Mouse (Mus musculus) bone marrow macrophage, adult 2 months (primary cell): ENCODE results near the gene Relt. TPM values are rescaled to one million over a fixed set of nuclear protein-coding genes. Genes with fewer than 3 reads are reported as not detected.
A peak's percentile ranks its signal among the peaks of the same experiment; 100 is the strongest.
"Not testable (repeated sequence)": the region's sequence is repeated elsewhere in the genome, so short reads cannot be mapped to it uniquely, and the experiment has no call there.

Experiments
- H3K27ac ChIP-seq: 2 replicates; pipeline ENCODE4 v1.5.1; 2012; ENCODE audit warnings: low read depth, low read length; ENCODE audit not compliant: insufficient read depth
- H3K4me1 ChIP-seq: 2 replicates; pipeline ENCODE4 v1.6.1; 2012; ENCODE audit warnings: low read length; ENCODE audit not compliant: control insufficient read depth, insufficient read depth
- H3K4me3 ChIP-seq: 2 replicates; pipeline ENCODE4 v1.5.1; 2012; ENCODE audit warnings: mild to moderate bottlenecking, low read length, moderate library complexity; ENCODE audit not compliant: insufficient read depth
- CTCF ChIP-seq: IDR thresholded peaks from 2 replicates; pipeline ENCODE4 v1.5.1; 2012; ENCODE audit warnings: low read depth, mild to moderate bottlenecking, low read length, moderate library complexity
- POLR2A ChIP-seq: IDR thresholded peaks from 2 replicates; pipeline ENCODE4 v1.6.1; 2012; ENCODE audit warnings: mild to moderate bottlenecking, low read depth, low read length, borderline replicate concordance
- polyA plus RNA-seq: library from polyadenylated mRNA; stranded (reverse); fragments of >200 nt; gene quantifications from 2 replicates; pipeline ENCODE4 v1.2.4, GENCODE M21; 2012; ENCODE audit not compliant: missing spikeins, insufficient read depth, insufficient read length

Gene Relt
- polyA plus RNA-seq, 1 experiment, result 6.3 TPM

DNA sequence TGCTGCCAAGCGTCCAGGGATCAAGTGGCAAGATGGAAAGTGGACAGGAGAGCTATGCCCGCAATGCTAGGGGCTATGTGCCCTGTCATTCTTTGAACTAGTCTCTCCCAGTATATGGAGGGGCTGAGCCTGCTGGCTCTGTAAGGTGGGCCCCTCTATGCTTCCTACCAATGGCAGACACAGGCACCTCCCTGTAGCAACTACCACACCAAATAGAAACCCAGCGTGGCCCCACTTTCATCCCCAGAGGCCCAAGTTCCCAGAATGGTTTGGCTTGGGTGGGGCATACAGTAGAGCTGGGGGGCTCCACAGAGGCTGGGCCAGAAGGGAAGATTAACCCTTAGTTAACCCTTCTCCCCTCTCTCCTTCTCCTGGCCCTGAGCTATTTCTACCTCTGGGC is 2.8 kb downstream of the Relt start:
- Histone ChIP-seq H3K27ac (no peak overlapping the region), H3K4me1 (peaks cover 33% of the 10 kb centered on the region), H3K4me3 (no peak overlapping the region)
- TF ChIP-seq CTCF (no peak), POLR2A (no peak)

DNA sequence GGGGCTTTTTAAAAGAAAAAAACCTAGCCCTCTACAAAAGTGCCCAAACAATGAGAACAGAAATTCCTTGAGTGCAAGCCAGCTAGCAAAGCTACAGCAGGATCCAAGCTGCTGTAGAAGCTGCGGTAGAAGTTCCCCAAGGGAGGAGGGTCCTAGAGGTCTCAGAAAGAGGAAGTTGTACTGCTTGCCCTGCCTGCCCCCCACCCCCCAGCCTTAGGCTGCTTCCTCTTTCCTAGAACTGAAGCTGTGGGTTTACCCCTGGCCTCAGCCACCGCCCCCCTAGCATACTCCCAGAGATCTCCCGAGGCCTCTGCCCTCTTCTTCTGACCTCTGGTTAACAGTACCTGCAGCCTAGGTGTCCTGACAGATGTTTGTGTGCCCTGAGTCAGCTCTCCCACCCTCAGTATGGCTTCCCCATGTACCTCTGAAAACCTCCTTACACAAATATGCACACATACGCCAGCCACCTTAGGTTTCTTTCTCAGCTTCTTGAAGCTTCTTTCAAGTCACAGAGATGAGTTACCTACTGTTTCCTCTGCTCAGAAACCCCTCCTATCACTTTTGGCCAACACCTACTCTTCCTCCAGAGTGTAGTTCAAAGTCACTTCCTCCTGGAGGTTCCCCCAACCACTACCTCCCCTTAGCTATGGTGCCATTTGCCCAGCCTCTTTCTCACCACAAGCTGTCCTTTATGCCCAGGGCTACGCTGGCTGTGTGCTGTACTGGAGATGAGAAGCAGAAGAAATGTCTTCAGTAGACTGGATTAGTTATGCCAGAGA is 7.3 kb downstream of the Relt start:
- Histone ChIP-seq H3K27ac (peak overlapping the region; percentile 98), H3K4me1 (peaks cover 50% of the 10 kb centered on the region), H3K4me3 (peak overlapping the region; percentile 44)
- TF ChIP-seq POLR2A (no peak), CTCF (no peak)

DNA sequence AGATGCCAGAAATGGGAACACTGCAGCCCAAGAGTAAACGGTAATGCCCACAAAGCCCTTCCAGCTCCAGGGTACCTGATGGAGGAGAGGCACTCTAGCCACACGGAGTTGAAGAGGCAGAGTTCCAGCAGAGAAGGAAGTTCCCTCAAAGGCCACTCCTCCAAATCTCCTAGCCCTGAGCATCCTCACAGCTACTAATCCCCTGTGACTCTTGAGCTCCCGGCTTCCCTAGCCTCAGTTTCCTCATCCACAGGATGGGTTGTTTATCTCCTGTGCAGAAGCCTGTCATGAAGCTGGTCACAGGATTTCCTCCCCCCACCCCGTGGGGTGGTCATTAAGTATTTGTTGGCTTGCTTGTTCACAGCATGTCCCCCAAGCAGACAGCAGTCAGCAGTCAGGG is 7.9 kb downstream of the Relt start:
- peaks cover 50% of the 10 kb centered on the region for H3K4me1 ChIP-seq
- TF ChIP-seq POLR2A, result no peak
- TF ChIP-seq CTCF, result 0 out of 2 replicates have a peak, but pooled peaks have one; percentile 4
- peak overlapping the region; percentile 24 for H3K4me3 ChIP-seq
- H3K27ac ChIP-seq, result peak overlapping the region; percentile 93

DNA sequence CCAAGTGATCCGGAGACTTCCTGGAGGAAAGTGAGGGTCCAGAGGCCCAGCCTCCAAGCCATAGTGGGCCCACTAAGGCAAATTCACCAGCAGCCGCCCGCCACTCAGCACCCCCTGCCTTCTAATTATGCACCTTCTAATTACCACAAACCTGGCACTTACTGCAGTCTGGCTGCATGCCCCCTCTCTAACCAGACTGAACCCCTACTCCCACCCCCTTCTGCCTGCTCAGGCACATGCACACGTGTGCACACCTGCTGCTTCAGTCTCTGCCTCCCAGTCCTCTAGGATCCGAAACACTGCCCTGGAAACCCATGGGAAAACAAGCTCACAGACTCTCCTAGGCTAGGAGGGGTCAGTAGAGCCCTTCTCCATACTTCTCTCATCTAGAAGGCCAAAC is 8.4 kb downstream of the Relt start:
- H3K27ac ChIP-seq, result peak overlapping the region; percentile 93
- peaks cover 50% of the 10 kb centered on the region for H3K4me1 ChIP-seq

DNA sequence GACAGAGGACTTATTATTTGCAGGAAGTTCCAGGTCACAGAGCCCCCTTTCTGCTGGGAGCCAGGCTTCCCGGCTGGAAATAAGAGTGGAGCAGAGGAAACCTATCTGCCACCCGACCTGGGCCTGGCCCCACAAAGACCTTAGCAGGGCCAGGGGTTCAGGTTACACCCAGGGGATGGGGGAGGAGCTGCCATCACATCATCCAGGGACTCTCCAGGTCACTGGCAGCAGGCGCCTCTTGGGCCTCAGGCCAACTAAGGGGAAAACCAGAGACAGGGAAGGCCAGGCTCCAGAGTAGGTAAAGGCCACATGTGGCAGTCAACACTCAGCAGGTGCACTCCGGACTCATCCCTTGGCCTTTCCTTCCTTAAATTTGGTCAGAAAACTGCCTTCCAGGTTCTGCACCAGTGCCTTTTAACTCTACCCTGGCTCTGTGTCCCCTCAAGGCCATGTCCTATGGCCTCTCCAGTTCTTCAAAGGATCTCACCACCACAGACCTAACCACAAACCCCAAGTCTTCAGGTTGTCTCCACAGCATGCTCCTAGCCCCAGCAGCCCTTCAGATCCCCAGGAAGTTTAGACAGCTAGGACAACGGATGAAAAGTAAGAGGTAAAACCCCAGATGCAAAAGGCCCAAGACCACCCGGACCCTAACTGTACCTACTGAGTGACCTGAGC is 9.0 kb downstream of the Relt start:
- TF ChIP-seq POLR2A (no peak), CTCF (no peak)
- Histone ChIP-seq H3K27ac (no peak overlapping the region), H3K4me1 (peaks cover 50% of the 10 kb centered on the region), H3K4me3 (no peak overlapping the region)

More for the DNA sequence above, 8.4 kb downstream of the Relt start:
- no peak for TF ChIP-seq CTCF
- no peak for TF ChIP-seq POLR2A
- H3K4me3 ChIP-seq, result peak overlapping the region; percentile 21

DNA sequence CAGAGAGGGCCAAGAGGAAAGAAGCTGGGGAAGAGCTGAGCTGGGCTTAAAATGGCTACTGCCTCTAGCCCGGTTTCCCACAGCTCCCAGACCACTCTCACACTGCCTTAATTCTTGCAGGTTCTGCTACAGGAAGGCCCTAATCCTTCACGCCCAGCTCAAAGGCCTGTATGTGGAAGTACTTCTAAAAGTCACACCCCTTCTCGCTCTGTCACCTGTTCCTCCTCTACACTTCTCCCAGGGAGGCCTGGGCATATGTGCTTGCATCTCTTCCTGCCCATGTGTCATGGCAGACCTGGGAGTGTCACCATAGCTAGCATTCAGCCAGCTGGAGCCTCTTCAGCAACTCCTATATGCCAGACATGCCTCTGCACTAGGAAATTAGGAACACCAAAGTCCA is 9.8 kb downstream of the Relt start:
- Histone ChIP-seq H3K27ac (no peak overlapping the region), H3K4me3 (no peak overlapping the region), H3K4me1 (peaks cover 50% of the 10 kb centered on the region)
- TF ChIP-seq POLR2A (no peak), CTCF (no peak)

DNA sequence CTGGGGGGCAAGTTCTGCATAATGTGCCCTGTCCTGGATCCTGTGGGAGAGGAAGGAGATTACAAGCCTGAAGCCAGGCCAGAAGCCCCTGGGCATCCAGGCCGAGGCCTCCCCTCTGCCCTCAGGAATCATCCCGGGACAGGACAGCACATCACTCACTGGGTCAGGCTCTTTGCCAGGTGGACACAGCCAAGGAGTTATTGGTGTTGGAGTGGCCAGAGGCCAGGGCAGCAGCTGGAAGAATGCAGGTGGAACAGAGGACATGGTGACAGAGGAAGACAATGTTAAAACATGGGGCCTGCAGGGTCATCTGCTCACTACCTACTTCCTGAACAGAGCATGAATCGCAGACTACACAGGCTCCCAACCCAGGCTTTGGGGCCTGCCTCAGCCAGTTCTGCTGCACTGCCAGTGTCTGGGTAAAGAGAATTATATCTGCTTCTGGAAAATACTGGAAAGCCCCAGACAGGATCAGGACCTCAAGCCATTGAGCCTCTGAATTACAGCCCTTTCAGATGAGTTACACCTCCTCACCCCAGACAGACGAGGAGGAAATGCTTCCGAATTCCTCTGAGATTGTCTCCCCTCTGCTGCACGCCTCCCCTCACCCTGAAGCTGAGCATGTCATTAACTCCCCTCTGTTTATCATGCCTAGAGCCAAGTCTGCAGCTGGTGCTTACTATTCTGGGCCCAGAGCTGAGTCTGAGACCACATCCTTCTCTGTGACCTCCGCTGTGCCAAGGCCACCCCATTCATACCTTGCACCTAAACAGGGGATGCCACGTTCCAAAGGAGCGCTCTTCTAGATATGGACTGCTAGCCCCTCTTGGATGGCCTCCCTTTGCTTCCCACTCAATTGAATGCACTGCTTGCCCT is 11.5 kb downstream of the Relt start:
- no peak overlapping the region for H3K27ac ChIP-seq
- TF ChIP-seq CTCF (no peak), POLR2A (no peak)
- no peak overlapping the region for H3K4me3 ChIP-seq
- H3K4me1 ChIP-seq, result peaks cover 38% of the 10 kb centered on the region

DNA sequence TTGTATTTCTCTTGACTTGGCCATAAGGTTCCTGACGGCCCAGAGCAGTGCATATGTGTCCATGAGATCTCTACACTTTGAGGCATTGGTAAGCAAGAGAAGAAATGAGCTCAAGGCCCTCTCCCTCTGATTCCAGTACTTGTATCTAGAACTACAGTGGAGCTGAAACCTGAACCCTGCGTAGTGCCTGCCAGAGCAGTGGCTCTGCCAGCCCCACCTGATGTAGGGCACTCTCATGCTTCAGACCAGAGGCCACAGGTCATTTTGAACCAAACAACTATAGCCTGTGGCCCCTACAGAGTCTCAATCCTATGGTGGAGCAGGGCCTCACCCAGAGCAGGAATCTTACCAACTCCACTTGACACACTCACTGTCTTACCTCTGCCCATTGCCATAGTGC is 13.7 kb downstream of the Relt start:
- H3K4me1 ChIP-seq, result peaks cover 34% of the 10 kb centered on the region
- no peak overlapping the region for H3K27ac ChIP-seq
- H3K4me3 ChIP-seq, result no peak overlapping the region
- TF ChIP-seq POLR2A (no peak), CTCF (no peak)

DNA sequence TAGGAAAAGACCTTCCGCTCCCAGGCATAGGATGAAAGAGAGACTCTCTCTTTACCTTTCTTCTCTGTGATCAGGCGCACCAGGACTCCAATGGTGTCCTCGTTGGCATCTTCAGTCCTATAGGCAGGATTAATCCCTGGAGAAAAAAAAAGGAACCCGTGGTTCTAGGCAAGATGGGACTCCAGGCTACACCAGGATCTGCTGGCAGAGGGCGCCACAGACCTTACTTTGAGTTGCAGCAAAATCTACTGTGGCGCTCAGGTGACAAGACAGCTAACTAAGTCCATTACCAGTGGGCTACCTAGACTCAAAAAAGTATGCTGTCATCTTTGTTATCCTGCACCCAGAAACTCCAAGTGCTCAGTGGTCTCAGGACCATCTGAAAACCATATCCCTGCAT is 14.5 kb downstream of the Relt start:
- peaks cover 31% of the 10 kb centered on the region for H3K4me1 ChIP-seq
- no peak overlapping the region for H3K27ac ChIP-seq
- TF ChIP-seq POLR2A (no peak), CTCF (peak; percentile 59)
- no peak overlapping the region for H3K4me3 ChIP-seq

DNA sequence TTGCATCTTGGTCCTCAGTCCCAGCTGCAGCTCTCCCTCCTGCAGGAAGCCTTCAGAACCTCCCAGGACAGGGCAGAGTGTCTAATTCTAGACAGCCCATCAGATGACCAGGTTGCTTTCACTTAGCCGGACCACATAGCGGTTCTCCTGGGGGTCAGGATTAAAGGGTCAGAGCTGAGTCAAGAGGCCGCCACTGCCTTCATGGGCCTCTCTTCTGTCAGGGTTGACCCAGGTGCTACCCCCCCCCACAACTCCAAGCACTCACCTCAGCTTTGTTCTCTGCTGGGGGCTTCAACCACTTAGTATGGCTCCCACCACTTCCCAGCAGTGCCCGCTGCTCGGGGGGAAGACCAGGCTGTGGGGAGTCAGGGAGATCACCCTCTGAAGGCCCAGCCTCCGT is 16.1 kb downstream of the Relt start:
- Histone ChIP-seq H3K4me3 (no peak overlapping the region), H3K4me1 (peaks cover 19% of the 10 kb centered on the region), H3K27ac (no peak overlapping the region)
- TF ChIP-seq CTCF, result no peak
- no peak for TF ChIP-seq POLR2A

DNA sequence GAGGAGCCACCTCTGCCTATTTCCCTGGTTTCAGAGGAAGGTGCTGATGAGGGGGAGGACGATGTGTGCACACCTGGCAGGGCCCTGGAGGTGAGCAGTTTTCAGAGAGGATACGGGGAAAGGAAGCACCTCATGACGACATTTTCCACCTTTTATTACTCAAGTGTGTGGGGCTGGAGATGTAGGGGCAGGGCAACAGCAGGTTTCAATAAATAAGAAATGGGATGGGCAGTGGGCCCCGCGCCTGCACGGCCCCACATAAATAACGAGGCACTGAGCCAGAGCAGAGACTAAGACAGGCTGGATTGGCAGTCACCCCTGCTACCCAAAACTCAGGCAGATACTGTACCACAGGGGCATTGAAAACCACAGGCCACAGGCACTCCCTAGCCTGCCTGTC is 17.2 kb downstream of the Relt start:
- not testable (repeated sequence) for H3K4me3 ChIP-seq
- peaks cover 19% of the 10 kb centered on the region for H3K4me1 ChIP-seq
- peak overlapping the region; percentile 35 for H3K27ac ChIP-seq
